Mouse (Mus musculus) C2C12 (cell line): ENCODE results near the gene Pdyn. TPM values are rescaled to one million over a fixed set of nuclear protein-coding genes. Genes with fewer than 3 reads are reported as not detected.

ENCODE experiments used
- H3K27me3 ChIP-seq: one replicate; pipeline ENCODE4 v1.6.1; 2011; ENCODE audit not compliant: control insufficient read depth, insufficient read depth, insufficient read length
- H3K36me3 ChIP-seq: one replicate; pipeline ENCODE4 v1.6.1; 2011; ENCODE audit not compliant: control insufficient read depth, insufficient read depth
- H3K4me3 ChIP-seq: one replicate; pipeline ENCODE4 v1.5.1; 2011; ENCODE audit warnings: mild to moderate bottlenecking, control low read depth; ENCODE audit not compliant: poor library complexity, insufficient read depth, severe bottlenecking
- H3K79me2 ChIP-seq: one replicate; pipeline ENCODE4 v1.6.1; 2011; ENCODE audit not compliant: control insufficient read depth, insufficient read depth
- H3K79me3 ChIP-seq: one replicate; pipeline ENCODE4 v1.6.1; 2011; ENCODE audit warnings: low read depth, control low read depth
- H3ac ChIP-seq: one replicate; pipeline ENCODE3; 2011; ENCODE audit warnings: low read depth; ENCODE audit not compliant: control insufficient read depth, insufficient read length
- CEBPB ChIP-seq: IDR thresholded peaks from one replicate; pipeline ENCODE4 v1.6.1; 2011; ENCODE audit warnings: low read depth, mild to moderate bottlenecking, control low read depth, moderate library complexity
- CTCF ChIP-seq: IDR thresholded peaks from one replicate; pipeline ENCODE4 v1.5.1; 2011; ENCODE audit not compliant: control insufficient read depth, insufficient read depth, insufficient read length
- FOSL1 ChIP-seq: IDR thresholded peaks from one replicate; pipeline ENCODE4 v1.8.0; 2011; ENCODE audit warnings: mild to moderate bottlenecking, low read length; ENCODE audit not compliant: poor library complexity, insufficient read depth, severe bottlenecking
- MAX ChIP-seq: IDR thresholded peaks from one replicate; pipeline ENCODE4 v1.6.1; 2011; ENCODE audit warnings: mild to moderate bottlenecking, control low read depth
- MYOD1 ChIP-seq: IDR thresholded peaks from one replicate; pipeline ENCODE4 v1.6.1; 2011; ENCODE audit warnings: low read depth; ENCODE audit not compliant: control insufficient read depth, insufficient read length
- MYOG ChIP-seq: IDR thresholded peaks from one replicate; pipeline ENCODE4 v1.6.1; 2011; ENCODE audit not compliant: control insufficient read depth, insufficient read length; ENCODE audit errors: extremely low read depth
- USF1 ChIP-seq: IDR thresholded peaks from one replicate; pipeline ENCODE4 v1.6.1; 2011; ENCODE audit warnings: low read depth, mild to moderate bottlenecking, control low read depth, moderate library complexity
- polyA plus RNA-seq: library from polyadenylated mRNA; unstranded; fragments of >200 nt; fragmentation: generic; extraction: Trizol; gene quantifications from one replicate; pipeline ENCODE4 v1.2.1, GENCODE M21; 2012; ENCODE audit warnings: missing spikeins

Gene Pdyn
- polyA plus RNA-seq, 1 experiment = not detected

DNA sequence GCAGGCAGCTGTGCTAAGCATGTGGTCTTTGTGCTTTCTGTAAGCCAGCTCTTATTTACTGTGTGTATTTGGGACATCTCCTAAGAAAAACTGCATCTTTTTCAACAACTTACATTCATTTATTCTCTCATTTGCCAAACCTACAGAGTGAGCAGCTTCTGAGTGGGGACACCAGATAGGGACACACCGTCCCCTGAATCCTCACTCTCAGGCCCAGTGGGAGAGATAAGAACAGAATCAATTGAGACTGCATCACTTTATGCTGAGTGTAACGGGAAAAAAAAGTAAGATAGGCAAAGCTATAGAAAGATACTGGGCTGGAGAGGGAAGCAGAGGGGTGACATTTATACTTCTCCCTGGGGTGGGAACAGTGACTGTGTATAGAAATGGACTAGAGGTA is 46.0 kb downstream of the Pdyn start:
- Histone ChIP-seq H3K79me3 (no peaks in the 10 kb centered on the region), H3K27me3 (peaks cover 5% of the 10 kb centered on the region), H3K79me2 (no peaks in the 10 kb centered on the region), H3ac (no peak overlapping the region), H3K4me3 (no peak overlapping the region), H3K36me3 (no peaks in the 10 kb centered on the region)
- TF ChIP-seq MYOG (no peak), MAX (no peak), FOSL1 (no peak), MYOD1 (no peak), CEBPB (no peak), CTCF (no peak), USF1 (no peak)

DNA sequence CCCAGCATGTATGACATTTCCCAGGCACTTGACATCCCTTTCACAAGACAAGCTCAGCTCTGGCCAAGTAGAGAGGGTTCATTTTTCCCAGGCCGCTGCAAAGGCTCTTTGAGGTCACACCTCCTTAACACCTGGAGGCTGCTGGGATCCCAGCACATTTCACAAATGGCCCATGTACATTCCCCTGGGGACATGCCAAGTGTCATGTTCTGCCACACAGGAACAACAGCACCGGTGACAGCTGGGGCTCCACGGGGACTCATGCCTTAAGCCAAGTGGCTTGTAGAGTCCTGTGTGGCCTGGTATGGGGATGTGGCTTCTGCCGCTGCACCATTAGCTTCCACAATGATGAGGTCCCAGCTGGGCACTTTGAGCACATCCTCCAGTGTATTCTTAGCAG is 47.0 kb downstream of the Pdyn start:
- no peak overlapping the region for H3ac ChIP-seq
- peaks cover 5% of the 10 kb centered on the region for H3K27me3 ChIP-seq
- no peaks in the 10 kb centered on the region for H3K79me2 ChIP-seq
- no peaks in the 10 kb centered on the region for H3K36me3 ChIP-seq
- H3K4me3 ChIP-seq = no peak overlapping the region
- TF ChIP-seq MAX (no peak), CTCF (no peak), CEBPB (no peak), MYOD1 (no peak), FOSL1 (no peak), MYOG (no peak), USF1 (no peak)
- H3K79me3 ChIP-seq = no peaks in the 10 kb centered on the region

Other genes with a start within 250 kb of the Pdyn start
- gene F830045P16Rik, start 163.2 kb downstream of the Pdyn start, polyA plus RNA-seq = not detected
- 0.12 TPM for gene Sirpa, start 107.0 kb downstream of the Pdyn start, polyA plus RNA-seq
- gene Stk35, start 100.7 kb upstream of the Pdyn start, polyA plus RNA-seq = 12.9 TPM